Mouse (Mus musculus) erythroid progenitor cell, adult 5-6 weeks (primary cell): ENCODE results near the gene Tmem204. TPM values are rescaled to one million over a fixed set of nuclear protein-coding genes. Genes with fewer than 3 reads are reported as not detected.

ENCODE experiments used
- ATAC-seq: replicated peaks from 2 replicates; pipeline ENCODE4 v1.8.0; 2016; ENCODE audit warnings: moderate number of reproducible peaks, mild to moderate bottlenecking, moderate TSS enrichment, inconsistent platforms; ENCODE audit not compliant: poor library complexity, low FRiP score, severe bottlenecking
- total RNA-seq, 2 experiments: library from RNA; stranded (forward) in 1 of 2; stranded (reverse) in 1 of 2; fragments of 150-400 nt in 1 of 2; fragments of 186-747, 209-891 nt in 1 of 2; gene quantifications; 2 replicates each; pipeline versions ENCODE4 v1.2.3 to v1.2.4; 2015 to 2017; ENCODE audit warnings: low replicate concordance in 2 of 2

Tmem204 gene
- not detected in 2 replicates for total RNA-seq (2015; ENCODE audit: low replicate concordance)
- total RNA-seq (2017; ENCODE audit: low replicate concordance) = not detected in 2 replicates

- ATAC-seq = peak; percentile 58
These were observed at the start of gene Tmem204 for GRCm38 (mm10) chr17:25083444-25083931. TSS of gene Tmem204 (minus strand) at chr17:25083591.

GRCm38 (mm10) chr17:25130060-25130459 is 46.7 kb upstream of the Tmem204 start:
- ATAC-seq = no peak

GRCm38 (mm10) chr17:25127681-25128080 is 44.3 kb upstream of the Tmem204 start:
- peak; percentile 57 for ATAC-seq

GRCm38 (mm10) chr17:25127079-25127478 is 43.7 kb upstream of the Tmem204 start:
- peak; percentile 90 for ATAC-seq

- ATAC-seq = 0 out of 2 replicates have a peak, but pooled peaks have one; percentile 23
These were observed 42.2 kb upstream of the Tmem204 start for GRCm38 (mm10) chr17:25125442-25126060.

GRCm38 (mm10) chr17:25123979-25124378 is 40.6 kb upstream of the Tmem204 start:
- ATAC-seq = no peak

GRCm38 (mm10) chr17:25120406-25120805 is 37.0 kb upstream of the Tmem204 start, which contains the start of gene Ptx4:
TSS of gene Ptx4 (plus strand) at chr17:25120760.
- ATAC-seq = no peak

- no peak for ATAC-seq
These were observed 33.9 kb upstream of the Tmem204 start for GRCm38 (mm10) chr17:25117263-25117662.

- ATAC-seq = peak; percentile 93
These were observed 32.5 kb upstream of the Tmem204 start, which contains the start of gene Telo2 for GRCm38 (mm10) chr17:25115664-25116432. TSS of gene Telo2 (minus strand) at chr17:25115967.

- peak; percentile 75 for ATAC-seq
These were observed 31.7 kb upstream of the Tmem204 start for GRCm38 (mm10) chr17:25114908-25115645.

GRCm38 (mm10) chr17:25112423-25112810 is 29.0 kb upstream of the Tmem204 start:
- ATAC-seq = no peak

GRCm38 (mm10) chr17:25111739-25112422 is 28.5 kb upstream of the Tmem204 start:
- ATAC-seq = no peak

GRCm38 (mm10) chr17:25111220-25111619 is 27.8 kb upstream of the Tmem204 start:
- ATAC-seq = no peak

- ATAC-seq = no peak
These were observed 27.2 kb upstream of the Tmem204 start for GRCm38 (mm10) chr17:25110590-25110989.

- peak; percentile 78 for ATAC-seq
These were observed 26.2 kb upstream of the Tmem204 start for GRCm38 (mm10) chr17:25109578-25109977.

- no peak for ATAC-seq
These were observed 24.4 kb upstream of the Tmem204 start for GRCm38 (mm10) chr17:25107786-25108185.

- ATAC-seq = 0 out of 2 replicates have a peak, but pooled peaks have one; percentile 17
These were observed 17.9 kb upstream of the Tmem204 start for GRCm38 (mm10) chr17:25101338-25101737.

GRCm38 (mm10) chr17:25100052-25100451 is 16.7 kb upstream of the Tmem204 start:
- no peak for ATAC-seq

GRCm38 (mm10) chr17:25096221-25096620 is 12.8 kb upstream of the Tmem204 start:
- no peak for ATAC-seq
